In genomic region chr12:41097406-41097805, GRCm38 (mm10) we compare ENCODE assay signal across 8 mouse cellular contexts.
DNase-seq lines count a peak whose midpoint lies in the region; ATAC-seq and TF ChIP-seq lines count a peak whose summit lies in the region.

No protein-coding gene starts in this region.

- intact Hi-C loops in left cerebral cortex, postnatal 25 days (cut with DNase I), result no loop called here

- H3K36me3 ChIP-seq in midbrain, postnatal 0 days (ENCODE audit: insufficient read depth, low read length), result no peaks in the 10 kb centered on the region
- no peaks in the 10 kb centered on the region for H3K36me3 ChIP-seq in midbrain, embryonic 16.5 days (ENCODE audit: control insufficient read depth, insufficient read depth, low read length)
- no peaks in the 10 kb centered on the region for H3K36me3 ChIP-seq in kidney, postnatal 0 days (ENCODE audit: insufficient read depth, low read length)

- no peak for ATAC-seq in midbrain, postnatal 0 days (ENCODE audit: low FRiP score)
- ATAC-seq in midbrain, embryonic 16.5 days, result no peak
- peak; percentile 98 for ATAC-seq in common myeloid progenitor, adult 5-6 weeks (replicated peaks; ENCODE audit: low read depth, poor library complexity, severe bottlenecking)
- ATAC-seq in kidney, postnatal 0 days (replicated peaks; ENCODE audit: low FRiP score, low read depth), result no peak

- TF ChIP-seq CTCF in midbrain, postnatal 0 days (IDR thresholded peaks at IDR 0.05), result peak; percentile 50
- TF ChIP-seq CTCF in kidney, postnatal 0 days (IDR thresholded peaks at IDR 0.05; ENCODE audit: low read depth), result peak; percentile 70

- H3K4me3 ChIP-seq in midbrain, postnatal 0 days (ENCODE audit: low read depth, low read length), result no peak overlapping the region
- no peak overlapping the region for H3K4me3 ChIP-seq in midbrain, embryonic 16.5 days (ENCODE audit: low read depth, low read length)
- H3K4me3 ChIP-seq in kidney, postnatal 0 days (replicated peaks; ENCODE audit: low read depth, low read length), result no peak overlapping the region

- peak; percentile 20 to 33 for DNase-seq in adrenal gland, adult 18-20 months (ENCODE audit: low spot score in 2 of 2)
- no peak for DNase-seq in adrenal gland, postnatal 4 days (ENCODE audit: low spot score in 2 of 2)
- DNase-seq in midbrain, postnatal 0 days (ENCODE audit: low spot score), result no peak
- peak; percentile 21 for DNase-seq in kidney, postnatal 0 days (ENCODE audit: low spot score)
- DNase-seq in mesoderm, embryonic 11.5 days (ENCODE audit: low read depth, low spot score), result peak; percentile 44
- DNase-seq in left cerebral cortex, postnatal 25 days (ENCODE audit: low spot score in 2 of 2), result no peak

- H3K4me2 ChIP-seq in midbrain, postnatal 0 days (ENCODE audit: low read depth, low read length, poor library complexity, severe bottlenecking), result no peak overlapping the region
- no peak overlapping the region for H3K4me2 ChIP-seq in midbrain, embryonic 16.5 days (ENCODE audit: low read length)
- H3K4me2 ChIP-seq in kidney, postnatal 0 days (ENCODE audit: low read length), result no peak overlapping the region

- H3K27me3 ChIP-seq in midbrain, postnatal 0 days (ENCODE audit: insufficient read depth, low read length), result no peaks in the 10 kb centered on the region
- H3K27me3 ChIP-seq in midbrain, embryonic 16.5 days (ENCODE audit: control insufficient read depth, insufficient read depth, low read depth, low read length), result no peaks in the 10 kb centered on the region
- no peaks in the 10 kb centered on the region for H3K27me3 ChIP-seq in kidney, postnatal 0 days (ENCODE audit: insufficient read depth, low read length)

- no peaks in the 10 kb centered on the region for H3K9me3 ChIP-seq in midbrain, postnatal 0 days (ENCODE audit: low read length)
- H3K9me3 ChIP-seq in midbrain, embryonic 16.5 days (replicated peaks; ENCODE audit: control insufficient read depth, low read length, poor library complexity, severe bottlenecking), result no peaks in the 10 kb centered on the region
- H3K9me3 ChIP-seq in kidney, postnatal 0 days (replicated peaks; ENCODE audit: low read length), result no peaks in the 10 kb centered on the region

- H3K27ac ChIP-seq in midbrain, postnatal 0 days (ENCODE audit: low read depth, low read length), result no peak overlapping the region
- H3K27ac ChIP-seq in midbrain, embryonic 16.5 days (ENCODE audit: low read length), result no peak overlapping the region
- no peak overlapping the region for H3K27ac ChIP-seq in kidney, postnatal 0 days

- no peak overlapping the region for H3K9ac ChIP-seq in midbrain, postnatal 0 days (replicated peaks; ENCODE audit: low read length, poor library complexity, severe bottlenecking)
- H3K9ac ChIP-seq in midbrain, embryonic 16.5 days (ENCODE audit: low read depth, low read length), result no peak overlapping the region
- no peak overlapping the region for H3K9ac ChIP-seq in kidney, postnatal 0 days (ENCODE audit: low read depth, low read length)

- WGBS in midbrain, postnatal 0 days, result 55% methylated on average over 5 of the region's 5 CpGs
- WGBS in midbrain, embryonic 16.5 days, result 51% methylated on average over 5 of the region's 5 CpGs
- 43% methylated on average over 5 of the region's 5 CpGs for WGBS in kidney, postnatal 0 days

- H3K4me1 ChIP-seq in midbrain, postnatal 0 days (ENCODE audit: insufficient read depth, low read length), result no peaks in the 10 kb centered on the region
- no peaks in the 10 kb centered on the region for H3K4me1 ChIP-seq in midbrain, embryonic 16.5 days (ENCODE audit: control insufficient read depth, insufficient read depth, low read length)
- no peaks in the 10 kb centered on the region for H3K4me1 ChIP-seq in kidney, postnatal 0 days (replicated peaks; ENCODE audit: insufficient read depth, low read length)

Comparison
In these comparisons a context has a peak if more than half of its experiments do, and no peak if none do; other contexts are left out.
1. DNase-seq: peak in adrenal gland, adult 18-20 months (2 of 2), kidney, postnatal 0 days (single experiment) and mesoderm, embryonic 11.5 days (single experiment); none in adrenal gland, postnatal 4 days (0 of 2), midbrain, postnatal 0 days (single experiment) and left cerebral cortex, postnatal 25 days (0 of 2).